Mouse (Mus musculus) stomach, embryonic 14.5 days (tissue): Measurements from ENCODE around the gene Dok7. TPM values are rescaled to one million over a fixed set of nuclear protein-coding genes. Genes with fewer than 3 reads are reported as not detected.

ENCODE experiments used
- ATAC-seq: fragments of 200-750 bp; cut with Nextera tagmentation; 2 replicates; pipeline ENCODE4 v1.8.0; 2017; ENCODE audit warnings: low read depth, moderate TSS enrichment; ENCODE audit not compliant: insufficient number of reproducible peaks, insufficient read depth, low FRiP score
- H3K27ac ChIP-seq: fragments of 300-500 bp; sonication (generic); 2 replicates; pipeline ENCODE4 v1.5.1; 2014; ENCODE audit warnings: mild to moderate bottlenecking, low read length, moderate library complexity, mixed read lengths
- H3K27me3 ChIP-seq: fragments of 300-500 bp; sonication (generic); 2 replicates; pipeline ENCODE4 v1.6.1; 2014; ENCODE audit warnings: low read length, control low read depth, mixed read lengths; ENCODE audit not compliant: control insufficient read depth, insufficient read depth
- H3K36me3 ChIP-seq: fragments of 300-500 bp; sonication (generic); 2 replicates; pipeline ENCODE4 v1.6.1; 2014; ENCODE audit warnings: mild to moderate bottlenecking, control low read depth, low read length, moderate library complexity, mixed read lengths; ENCODE audit not compliant: control insufficient read depth, insufficient read depth
- H3K4me1 ChIP-seq: fragments of 300-500 bp; sonication (generic); 2 replicates; pipeline ENCODE4 v1.6.1; 2014; ENCODE audit warnings: low read length, control low read depth, mixed read lengths; ENCODE audit not compliant: control insufficient read depth, insufficient read depth
- H3K4me2 ChIP-seq: fragments of 300-500 bp; sonication (generic); replicated peaks from 2 replicates; pipeline ENCODE4 v1.6.1; 2014; ENCODE audit warnings: low read depth, low read length, control low read depth
- H3K4me3 ChIP-seq: fragments of 300-500 bp; sonication (generic); 2 replicates; pipeline ENCODE4 v1.5.1; 2014; ENCODE audit warnings: low read depth, low read length, control low read depth
- H3K9ac ChIP-seq: fragments of 300-500 bp; sonication (generic); replicated peaks from 2 replicates; pipeline ENCODE4 v1.6.1; 2014; ENCODE audit warnings: low read depth, mild to moderate bottlenecking, control low read depth, low read length, moderate library complexity, mixed read lengths
- H3K9me3 ChIP-seq: fragments of 300-500 bp; sonication (generic); 2 replicates; pipeline ENCODE4 v1.6.1; 2016; ENCODE audit warnings: low read depth, low read length, control low read depth; ENCODE audit not compliant: control insufficient read depth
- WGBS: fragments of 180-500 bp; shearing (Covaris S2); extraction: QIAGEN DNeasy Blood & Tissue Kit; methylation state at CpG from one replicate; pipeline ENCODE4 v1.1.7; 2014; 5-methylcytosine and 5-hydroxymethylcytosine counted together
- polyA plus RNA-seq: library from polyadenylated mRNA; unstranded; fragments of >200 nt; fragmentation: Nextera tagmentation; extraction: Ambion mirVana; gene quantifications from 2 replicates; pipeline ENCODE4 v1.2.1, GENCODE M21; 2014

Dok7 gene
- 0.71 and 0.73 TPM in 2 replicates for polyA plus RNA-seq

GRCm38 (mm10) chr5:35056604-35057432 lies at the start of gene Dok7:
Gene Dok7 (plus strand): TSS chr5:35056766.
- 1% methylated on average over 56 of the region's 74 CpGs for WGBS
- H3K4me3 ChIP-seq = peak within 1 kb of the TSS; percentile 48
- peaks cover 3% of the 10 kb centered on the region; the same call in 1 of the 2 replicates for H3K4me1 ChIP-seq
- peak; percentile 62; the same call in 1 of the 2 replicates for ATAC-seq
- no peaks in the 10 kb centered on the region for H3K9me3 ChIP-seq
- no peak within 1 kb of the TSS; the same call in 1 of the 2 replicates for H3K9ac ChIP-seq
- H3K36me3 ChIP-seq = no peaks in the 10 kb centered on the region
- H3K4me2 ChIP-seq = peak within 1 kb of the TSS; percentile 94
- no peaks in the 10 kb centered on the region for H3K27me3 ChIP-seq
- no peak within 1 kb of the TSS for H3K27ac ChIP-seq

- WGBS = 88% methylated on average over 4 of the region's 4 CpGs
- no peak overlapping the region for H3K27ac ChIP-seq
- ATAC-seq = no peak
Observed at GRCm38 (mm10) chr5:35009163-35009562, 47.4 kb upstream of the Dok7 start.

GRCm38 (mm10) chr5:35010656-35011055 lies 45.9 kb upstream of the Dok7 start:
- peaks cover 3% of the 10 kb centered on the region; the same call in 1 of the 2 replicates for H3K36me3 ChIP-seq
- no peak for ATAC-seq
- 68% methylated on average over 5 of the region's 5 CpGs for WGBS

More at GRCm38 (mm10) chr5:35009163-35009562, 47.4 kb upstream of the Dok7 start:
- peaks cover 3% of the 10 kb centered on the region; the same call in 1 of the 2 replicates for H3K36me3 ChIP-seq
- H3K4me1 ChIP-seq = no peaks in the 10 kb centered on the region
- no peak overlapping the region for H3K4me2 ChIP-seq
- H3K4me3 ChIP-seq = no peak overlapping the region
- no peaks in the 10 kb centered on the region for H3K27me3 ChIP-seq
- H3K9me3 ChIP-seq = no peaks in the 10 kb centered on the region
- H3K9ac ChIP-seq = no peak overlapping the region

GRCm38 (mm10) chr5:35011156-35011923 lies 45.2 kb upstream of the Dok7 start:
- Histone ChIP-seq H3K9me3 (no peaks in the 10 kb centered on the region), H3K27me3 (no peaks in the 10 kb centered on the region), H3K4me2 (no peak overlapping the region), H3K9ac (no peak overlapping the region), H3K27ac (no peak overlapping the region), H3K36me3 (peaks cover 3% of the 10 kb centered on the region; the same call in 1 of the 2 replicates), H3K4me3 (no peak overlapping the region), H3K4me1 (no peaks in the 10 kb centered on the region)
- 93% methylated on average over 6 of the region's 6 CpGs for WGBS
- no peak for ATAC-seq

More at GRCm38 (mm10) chr5:35010656-35011055, 45.9 kb upstream of the Dok7 start:
- H3K9ac ChIP-seq = no peak overlapping the region
- H3K4me2 ChIP-seq = no peak overlapping the region
- H3K4me3 ChIP-seq = no peak overlapping the region
- H3K9me3 ChIP-seq = no peaks in the 10 kb centered on the region
- no peak overlapping the region for H3K27ac ChIP-seq
- no peaks in the 10 kb centered on the region for H3K4me1 ChIP-seq
- no peaks in the 10 kb centered on the region for H3K27me3 ChIP-seq

- Histone ChIP-seq H3K27me3 (no peaks in the 10 kb centered on the region), H3K4me3 (no peak overlapping the region), H3K36me3 (peaks cover 3% of the 10 kb centered on the region; the same call in 1 of the 2 replicates), H3K27ac (no peak overlapping the region), H3K4me2 (no peak overlapping the region), H3K9me3 (no peaks in the 10 kb centered on the region), H3K9ac (no peak overlapping the region), H3K4me1 (no peaks in the 10 kb centered on the region)
- WGBS = 86% methylated on average over 6 of the region's 6 CpGs
- no peak for ATAC-seq
Observed at GRCm38 (mm10) chr5:35014036-35014435, 42.5 kb upstream of the Dok7 start.

GRCm38 (mm10) chr5:35019673-35020300 lies 36.8 kb upstream of the Dok7 start:
- Histone ChIP-seq H3K4me3 (no peak overlapping the region), H3K9ac (no peak overlapping the region), H3K27ac (peak overlapping the region; percentile 69; the same call in 1 of the 2 replicates), H3K9me3 (no peaks in the 10 kb centered on the region), H3K4me2 (no peak overlapping the region), H3K27me3 (no peaks in the 10 kb centered on the region), H3K36me3 (peaks cover 24% of the 10 kb centered on the region), H3K4me1 (peaks cover 2% of the 10 kb centered on the region; the same call in 1 of the 2 replicates)
- WGBS = 65% methylated on average over 9 of the region's 9 CpGs
- ATAC-seq = no peak

- peak overlapping the region; percentile 69; the same call in 1 of the 2 replicates for H3K27ac ChIP-seq
- no peaks in the 10 kb centered on the region for H3K27me3 ChIP-seq
- WGBS = 68% methylated on average over 9 of the region's 9 CpGs
- H3K4me1 ChIP-seq = peaks cover 2% of the 10 kb centered on the region; the same call in 1 of the 2 replicates
- H3K4me3 ChIP-seq = no peak overlapping the region
- no peak overlapping the region for H3K9ac ChIP-seq
- H3K4me2 ChIP-seq = no peak overlapping the region
- H3K9me3 ChIP-seq = no peaks in the 10 kb centered on the region
- peaks cover 28% of the 10 kb centered on the region for H3K36me3 ChIP-seq
- ATAC-seq = peak; percentile 62; the same call in 1 of the 2 replicates
Observed at GRCm38 (mm10) chr5:35020410-35021241, 35.9 kb upstream of the Dok7 start.
